Mouse (Mus musculus): Measurements from ENCODE around the gene Gm47995. TPM values are rescaled to one million over a fixed set of nuclear protein-coding genes. Genes with fewer than 3 reads are reported as not detected.

The Gm47995 gene
- polyA plus RNA-seq, 1 experiment from 2014 or later = not detected

DNA sequence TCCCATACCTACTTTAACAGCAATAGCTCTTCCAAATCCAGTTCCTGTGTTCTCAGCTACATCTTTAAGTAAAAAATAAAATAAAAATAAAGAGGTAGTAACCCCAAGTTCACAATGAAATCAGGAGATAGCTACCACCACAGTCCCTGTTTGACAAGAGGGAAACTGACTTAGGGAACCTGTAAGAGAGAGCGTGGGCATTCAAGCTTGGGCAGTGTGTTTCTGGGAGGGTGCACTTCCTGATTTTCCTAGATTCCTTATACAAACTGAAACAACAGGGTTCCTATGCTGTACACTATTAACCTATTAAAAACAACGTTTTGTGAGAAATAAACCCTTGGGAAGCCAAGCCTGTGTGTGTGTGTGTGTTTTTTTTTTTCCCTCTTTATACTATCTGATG, 16.6 kb downstream of the Gm47995 start:
- DNase-seq (ENCODE audit: low spot score) (no peak), ATAC-seq (ENCODE audit: insufficient number of reproducible peaks, low FRiP score, low TSS enrichment, low read depth) (no peak)

DNA sequence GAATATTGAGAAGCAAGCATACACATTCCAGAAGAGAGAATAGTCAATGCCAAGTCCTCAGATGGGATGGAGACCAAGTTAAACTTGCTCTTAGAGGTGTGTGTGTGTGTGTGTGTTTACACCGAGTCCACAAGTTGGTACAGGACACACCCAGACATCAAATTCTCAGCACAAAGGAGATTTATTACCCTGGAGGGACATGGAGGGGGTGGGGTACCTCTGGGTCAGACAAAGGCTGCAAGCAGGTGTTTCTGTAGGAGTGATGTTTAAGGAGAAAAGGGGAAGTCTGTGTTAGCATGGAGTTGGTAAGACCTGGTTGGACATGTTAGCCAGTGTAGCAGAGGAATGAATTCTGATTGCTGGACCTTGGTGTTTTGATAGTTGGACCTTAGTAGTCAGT, 17.7 kb downstream of the Gm47995 start:
- no peak for ATAC-seq (ENCODE audit: insufficient number of reproducible peaks, low FRiP score, low TSS enrichment, low read depth)

More for the DNA sequence above, 16.6 kb downstream of the Gm47995 start:
- H3K4me3 ChIP-seq (ENCODE audit: low read depth, low read length) = no peak overlapping the region
- no peaks in the 10 kb centered on the region for H3K9me3 ChIP-seq (ENCODE audit: control insufficient read depth, low read length)
- WGBS = 66% methylated on average over 2 of the region's 2 CpGs
- no peak overlapping the region for H3K4me2 ChIP-seq (ENCODE audit: low read depth, severe bottlenecking)
- H3K9ac ChIP-seq (ENCODE audit: low read length) = no peak overlapping the region
- H3K27me3 ChIP-seq (ENCODE audit: control insufficient read depth, insufficient read depth, low read length) = no peaks in the 10 kb centered on the region
- H3K4me1 ChIP-seq (ENCODE audit: control insufficient read depth, insufficient read depth, low read length) = no peaks in the 10 kb centered on the region
- no peak overlapping the region for H3K27ac ChIP-seq (replicated peaks; ENCODE audit: low read depth, low read length)
- no peaks in the 10 kb centered on the region for H3K36me3 ChIP-seq (ENCODE audit: control insufficient read depth, insufficient read depth, low read length)

DNA sequence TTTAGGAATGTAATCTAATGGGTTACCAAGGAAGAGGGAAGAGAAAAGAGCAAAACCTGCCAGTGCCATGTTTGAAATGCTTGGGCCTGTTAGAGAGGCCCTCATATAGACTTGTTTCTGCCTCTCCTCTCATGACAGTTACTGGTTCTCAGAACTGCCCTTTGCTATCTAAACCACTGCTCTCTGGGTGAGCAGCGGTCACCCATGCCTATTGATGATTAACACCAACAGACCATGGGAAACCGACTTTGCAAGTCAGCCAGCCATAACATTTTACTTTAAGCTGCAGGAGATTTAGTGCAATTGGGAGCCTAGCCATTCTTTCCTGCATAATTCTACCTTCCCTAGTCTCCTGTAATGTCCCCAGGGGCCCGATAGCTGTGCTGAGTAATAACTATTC, 18.2 kb downstream of the Gm47995 start:
- ATAC-seq (ENCODE audit: insufficient number of reproducible peaks, low FRiP score, low TSS enrichment, low read depth) (no peak), DNase-seq (ENCODE audit: low spot score) (no peak)
- WGBS = 77% methylated on average over 3 of the region's 3 CpGs
- H3K27ac ChIP-seq (replicated peaks; ENCODE audit: low read depth, low read length) = no peak overlapping the region
- no peak overlapping the region for H3K4me3 ChIP-seq (ENCODE audit: low read depth, low read length)
- no peaks in the 10 kb centered on the region for H3K36me3 ChIP-seq (ENCODE audit: control insufficient read depth, insufficient read depth, low read length)
- H3K4me1 ChIP-seq (ENCODE audit: control insufficient read depth, insufficient read depth, low read length) = no peaks in the 10 kb centered on the region
- H3K9me3 ChIP-seq (ENCODE audit: control insufficient read depth, low read length) = no peaks in the 10 kb centered on the region
- H3K4me2 ChIP-seq (ENCODE audit: low read depth, severe bottlenecking) = no peak overlapping the region
- H3K27me3 ChIP-seq (ENCODE audit: control insufficient read depth, insufficient read depth, low read length) = no peaks in the 10 kb centered on the region
- no peak overlapping the region for H3K9ac ChIP-seq (ENCODE audit: low read length)

More for the DNA sequence above, 17.7 kb downstream of the Gm47995 start:
- Histone ChIP-seq H3K9me3 (ENCODE audit: control insufficient read depth, low read length) (no peaks in the 10 kb centered on the region), H3K36me3 (ENCODE audit: control insufficient read depth, insufficient read depth, low read length) (no peaks in the 10 kb centered on the region), H3K4me1 (ENCODE audit: control insufficient read depth, insufficient read depth, low read length) (no peaks in the 10 kb centered on the region), H3K4me2 (ENCODE audit: low read depth, severe bottlenecking) (no peak overlapping the region), H3K4me3 (ENCODE audit: low read depth, low read length) (no peak overlapping the region), H3K27ac (replicated peaks; ENCODE audit: low read depth, low read length) (no peak overlapping the region), H3K27me3 (ENCODE audit: control insufficient read depth, insufficient read depth, low read length) (no peaks in the 10 kb centered on the region), H3K9ac (ENCODE audit: low read length) (no peak overlapping the region)
- WGBS = 61% methylated on average over 1 of the region's 1 CpGs
- DNase-seq (ENCODE audit: low spot score) = no peak

DNA sequence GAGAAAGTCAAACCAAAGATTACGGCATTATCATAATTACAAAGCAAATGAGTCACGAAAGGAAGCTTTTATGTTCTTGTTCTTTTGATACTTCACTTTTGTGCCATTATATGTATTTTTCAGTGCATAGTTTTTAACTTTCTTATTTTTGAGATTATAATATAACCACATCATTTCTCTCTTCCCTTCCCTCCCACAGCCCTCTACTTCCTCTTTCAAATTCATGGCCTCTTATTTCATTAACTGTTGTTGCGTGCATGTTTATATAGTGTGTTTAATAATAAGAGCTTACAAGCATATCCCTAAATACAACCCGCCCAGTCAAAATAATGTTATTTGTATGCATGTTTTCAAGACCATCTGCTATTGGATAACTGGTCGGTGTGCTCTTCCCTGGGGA, 20.8 kb downstream of the Gm47995 start:
- ATAC-seq (ENCODE audit: insufficient number of reproducible peaks, low FRiP score, low TSS enrichment, low read depth) = no peak
- WGBS = 91% methylated on average over 5 of the region's 5 CpGs

DNA sequence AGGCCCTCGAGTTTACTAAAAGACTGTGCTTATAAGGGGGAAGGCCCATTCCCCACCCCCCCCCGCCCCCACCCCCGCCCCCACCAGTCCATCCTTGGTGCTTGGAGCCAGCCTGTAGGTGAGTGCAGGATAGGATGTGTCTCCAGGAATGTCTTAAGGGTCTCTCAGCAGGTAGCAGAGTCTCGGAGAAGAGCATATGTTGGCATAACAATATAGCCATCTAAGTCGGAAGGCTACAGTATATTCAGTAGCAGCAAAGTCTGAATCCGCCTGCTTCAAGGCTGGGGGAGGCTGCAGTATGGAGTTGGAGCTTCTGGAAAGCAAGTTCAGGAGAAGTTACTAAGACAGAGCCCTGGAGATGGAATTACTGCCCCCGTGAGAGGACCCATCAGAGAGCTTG, 21.9 kb downstream of the Gm47995 start:
- no peak overlapping the region for H3K4me2 ChIP-seq (ENCODE audit: low read depth, severe bottlenecking)
- no peaks in the 10 kb centered on the region for H3K36me3 ChIP-seq (ENCODE audit: control insufficient read depth, insufficient read depth, low read length)
- H3K4me1 ChIP-seq (ENCODE audit: control insufficient read depth, insufficient read depth, low read length) = no peaks in the 10 kb centered on the region
- no peak overlapping the region for H3K4me3 ChIP-seq (ENCODE audit: low read depth, low read length)
- H3K27ac ChIP-seq (replicated peaks; ENCODE audit: low read depth, low read length) = no peak overlapping the region
- no peak for DNase-seq (ENCODE audit: low spot score)
- 72% methylated on average over 7 of the region's 7 CpGs for WGBS
- no peak for ATAC-seq (ENCODE audit: insufficient number of reproducible peaks, low FRiP score, low TSS enrichment, low read depth)
- no peak overlapping the region for H3K9ac ChIP-seq (ENCODE audit: low read length)
- no peaks in the 10 kb centered on the region for H3K27me3 ChIP-seq (ENCODE audit: control insufficient read depth, insufficient read depth, low read length)
- H3K9me3 ChIP-seq (ENCODE audit: control insufficient read depth, low read length) = no peaks in the 10 kb centered on the region

More for the DNA sequence above, 20.8 kb downstream of the Gm47995 start:
- H3K4me1 ChIP-seq (ENCODE audit: control insufficient read depth, insufficient read depth, low read length) = no peaks in the 10 kb centered on the region
- no peak overlapping the region for H3K9ac ChIP-seq (ENCODE audit: low read length)
- no peaks in the 10 kb centered on the region for H3K9me3 ChIP-seq (ENCODE audit: control insufficient read depth, low read length)
- H3K27ac ChIP-seq (replicated peaks; ENCODE audit: low read depth, low read length) = no peak overlapping the region
- H3K4me2 ChIP-seq (ENCODE audit: low read depth, severe bottlenecking) = no peak overlapping the region
- no peaks in the 10 kb centered on the region for H3K36me3 ChIP-seq (ENCODE audit: control insufficient read depth, insufficient read depth, low read length)
- no peaks in the 10 kb centered on the region for H3K27me3 ChIP-seq (ENCODE audit: control insufficient read depth, insufficient read depth, low read length)
- DNase-seq (ENCODE audit: low spot score) = no peak
- H3K4me3 ChIP-seq (ENCODE audit: low read depth, low read length) = no peak overlapping the region

DNA sequence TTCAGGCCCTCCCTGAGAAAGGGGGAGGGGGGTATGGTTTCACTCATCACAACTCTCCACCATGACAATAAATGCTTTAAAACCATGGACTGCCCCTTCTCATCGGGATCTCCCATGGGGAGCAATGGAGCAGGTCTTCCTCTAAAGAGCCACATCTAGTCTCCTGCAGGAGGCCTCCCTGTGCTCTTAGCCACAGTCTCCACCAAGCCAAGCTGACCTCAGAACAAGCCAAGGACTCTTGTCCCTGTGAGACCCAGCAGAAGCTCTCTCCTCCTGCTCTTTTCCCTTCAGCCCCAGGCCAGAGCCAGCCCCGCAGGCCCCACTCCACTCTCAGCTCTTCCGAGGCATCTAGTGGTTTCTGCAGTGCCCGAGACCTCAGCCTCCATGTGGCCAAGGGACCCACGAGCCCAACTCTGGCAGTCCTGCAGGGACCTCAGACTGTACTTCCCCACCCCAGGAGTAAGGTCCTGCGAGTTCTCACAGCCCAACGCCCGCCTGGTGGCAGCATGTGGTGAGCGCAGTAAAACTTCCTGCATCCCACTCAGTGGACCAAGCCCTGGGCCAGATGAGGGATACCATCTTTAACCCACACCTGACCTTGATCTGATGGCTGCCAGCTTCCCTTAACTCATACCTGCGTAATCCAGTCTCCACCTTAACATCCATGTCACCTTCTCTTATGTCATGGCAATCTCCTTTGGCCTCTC, 24.5 kb downstream of the Gm47995 start:
- no peaks in the 10 kb centered on the region for H3K4me1 ChIP-seq (ENCODE audit: control insufficient read depth, insufficient read depth, low read length)
- no peak overlapping the region for H3K27ac ChIP-seq (replicated peaks; ENCODE audit: low read depth, low read length)
- ATAC-seq (ENCODE audit: insufficient number of reproducible peaks, low FRiP score, low TSS enrichment, low read depth) (no peak), DNase-seq (ENCODE audit: low spot score) (no peak)
- H3K4me2 ChIP-seq (ENCODE audit: low read depth, severe bottlenecking) = no peak overlapping the region
- 80% methylated on average over 10 of the region's 10 CpGs for WGBS
- H3K36me3 ChIP-seq (ENCODE audit: control insufficient read depth, insufficient read depth, low read length) = no peaks in the 10 kb centered on the region
- H3K4me3 ChIP-seq (ENCODE audit: low read depth, low read length) = no peak overlapping the region
- H3K9me3 ChIP-seq (ENCODE audit: control insufficient read depth, low read length) = no peaks in the 10 kb centered on the region
- no peak overlapping the region for H3K9ac ChIP-seq (ENCODE audit: low read length)
- no peaks in the 10 kb centered on the region for H3K27me3 ChIP-seq (ENCODE audit: control insufficient read depth, insufficient read depth, low read length)

DNA sequence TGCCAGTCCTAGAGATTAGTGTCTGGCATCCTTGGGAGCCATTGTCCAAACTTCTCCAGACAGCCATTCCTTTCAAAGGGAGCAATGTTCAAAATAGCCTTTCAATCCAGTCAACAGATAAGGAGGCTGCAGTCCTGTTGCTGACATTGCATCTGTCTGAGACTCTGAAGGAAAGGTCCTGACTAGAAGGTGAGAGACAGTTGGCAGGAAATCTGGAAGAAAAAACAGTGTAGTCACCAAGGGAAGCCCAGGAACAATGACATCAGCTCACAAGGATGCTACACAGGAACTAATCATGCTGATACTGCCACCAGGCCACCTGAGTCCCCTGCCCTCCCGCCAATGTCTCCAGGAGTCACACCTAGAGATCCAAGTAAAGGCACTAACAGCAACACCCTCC, 25.1 kb downstream of the Gm47995 start:
- H3K9ac ChIP-seq (ENCODE audit: low read length) = no peak overlapping the region
- DNase-seq (ENCODE audit: low spot score) = no peak
- H3K27me3 ChIP-seq (ENCODE audit: control insufficient read depth, insufficient read depth, low read length) = no peaks in the 10 kb centered on the region
- no peak overlapping the region for H3K4me2 ChIP-seq (ENCODE audit: low read depth, severe bottlenecking)
- no peaks in the 10 kb centered on the region for H3K36me3 ChIP-seq (ENCODE audit: control insufficient read depth, insufficient read depth, low read length)
- H3K27ac ChIP-seq (replicated peaks; ENCODE audit: low read depth, low read length) = no peak overlapping the region
- H3K4me3 ChIP-seq (ENCODE audit: low read depth, low read length) = no peak overlapping the region
- no peaks in the 10 kb centered on the region for H3K9me3 ChIP-seq (ENCODE audit: control insufficient read depth, low read length)
- no peaks in the 10 kb centered on the region for H3K4me1 ChIP-seq (ENCODE audit: control insufficient read depth, insufficient read depth, low read length)
- ATAC-seq (ENCODE audit: insufficient number of reproducible peaks, low FRiP score, low TSS enrichment, low read depth) = no peak
- 81% methylated on average over 1 of the region's 1 CpGs for WGBS

DNA sequence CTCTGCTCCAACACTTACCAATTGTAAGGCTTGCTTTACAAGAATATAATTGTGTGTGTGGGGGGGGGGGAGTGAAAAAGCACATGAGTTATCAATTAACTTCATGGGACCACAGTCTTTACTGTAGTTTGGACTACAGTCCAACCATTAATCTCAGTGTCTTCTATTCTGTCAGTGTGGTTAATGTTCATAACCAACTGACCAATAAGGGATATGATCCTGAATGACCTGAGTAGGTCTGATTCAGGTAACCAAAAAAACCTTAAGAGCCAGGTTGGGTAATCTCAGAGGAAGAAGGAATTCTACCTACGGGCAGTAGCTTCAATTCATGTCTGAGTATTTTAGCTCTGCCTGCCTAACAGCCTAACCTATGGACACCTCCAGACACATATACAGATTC, 26.3 kb downstream of the Gm47995 start:
- H3K9ac ChIP-seq (ENCODE audit: low read length) = no peak overlapping the region
- no peaks in the 10 kb centered on the region for H3K36me3 ChIP-seq (ENCODE audit: control insufficient read depth, insufficient read depth, low read length)
- no peak for ATAC-seq (ENCODE audit: insufficient number of reproducible peaks, low FRiP score, low TSS enrichment, low read depth)
- H3K9me3 ChIP-seq (ENCODE audit: control insufficient read depth, low read length) = no peaks in the 10 kb centered on the region
- H3K4me2 ChIP-seq (ENCODE audit: low read depth, severe bottlenecking) = no peak overlapping the region
- H3K27me3 ChIP-seq (ENCODE audit: control insufficient read depth, insufficient read depth, low read length) = no peaks in the 10 kb centered on the region
- no peak for DNase-seq (ENCODE audit: low spot score)
- H3K4me1 ChIP-seq (ENCODE audit: control insufficient read depth, insufficient read depth, low read length) = no peaks in the 10 kb centered on the region
- no peak overlapping the region for H3K4me3 ChIP-seq (ENCODE audit: low read depth, low read length)
- 92% methylated on average over 1 of the region's 1 CpGs for WGBS
- no peak overlapping the region for H3K27ac ChIP-seq (replicated peaks; ENCODE audit: low read depth, low read length)

DNA sequence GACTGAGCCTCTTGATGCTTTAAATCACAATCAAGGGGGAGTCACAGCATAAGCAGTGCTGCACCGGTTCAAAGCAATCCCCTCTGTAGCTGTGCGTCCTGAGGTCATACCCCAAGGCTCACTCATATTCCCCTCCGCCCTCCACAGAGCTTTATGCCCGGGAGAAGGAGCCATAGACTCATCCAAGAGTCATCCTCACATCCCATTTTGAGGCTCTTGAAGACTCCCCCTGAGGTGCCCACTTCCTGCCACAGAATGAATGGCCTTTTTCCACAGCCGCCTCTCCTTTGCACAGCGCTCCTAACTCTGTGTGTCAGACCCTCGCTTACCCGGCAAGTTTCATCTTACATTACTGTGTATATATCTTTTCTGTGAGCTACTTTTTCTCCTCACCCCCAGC, 29.3 kb downstream of the Gm47995 start:
- 77% methylated on average over 8 of the region's 8 CpGs for WGBS
- Histone ChIP-seq H3K9ac (ENCODE audit: low read length) (no peak overlapping the region), H3K4me2 (ENCODE audit: low read depth, severe bottlenecking) (no peak overlapping the region), H3K4me3 (ENCODE audit: low read depth, low read length) (no peak overlapping the region), H3K27me3 (ENCODE audit: control insufficient read depth, insufficient read depth, low read length) (no peaks in the 10 kb centered on the region), H3K36me3 (ENCODE audit: control insufficient read depth, insufficient read depth, low read length) (no peaks in the 10 kb centered on the region), H3K4me1 (ENCODE audit: control insufficient read depth, insufficient read depth, low read length) (no peaks in the 10 kb centered on the region), H3K27ac (replicated peaks; ENCODE audit: low read depth, low read length) (no peak overlapping the region), H3K9me3 (ENCODE audit: control insufficient read depth, low read length) (no peaks in the 10 kb centered on the region)
- ATAC-seq (ENCODE audit: insufficient number of reproducible peaks, low FRiP score, low TSS enrichment, low read depth) (no peak), DNase-seq (ENCODE audit: low spot score) (no peak)

All from limb, embryonic 11.5 days (tissue).